In genomic region chr10:80664197-80665015, GRCm38 (mm10) we compare ENCODE assay signal across 7 mouse cellular contexts. TPM values are rescaled to one million over a fixed set of nuclear protein-coding genes. Genes with fewer than 3 reads are reported as not detected.
DNase-seq lines count a peak whose midpoint lies in the region; ATAC-seq and TF ChIP-seq lines count a peak whose summit lies in the region.

No protein-coding gene starts in this region.

- no peak for TF ChIP-seq POLR2A in ES-Bruce4 (IDR thresholded peaks at IDR 0.05; ENCODE audit: insufficient read depth, low read length)
- no peak for TF ChIP-seq POLR2A in embryonic fibroblast, embryonic 13.5 days (IDR thresholded peaks at IDR 0.05; ENCODE audit: low read depth, low read length)

- H3K4me3 ChIP-seq in ES-Bruce4 (ENCODE audit: low read depth, low read length), result peak overlapping the region; percentile 41
- no peak overlapping the region for H3K4me3 ChIP-seq in embryonic fibroblast, embryonic 13.5 days (ENCODE audit: insufficient read depth, low read length)
- H3K4me3 ChIP-seq in heart, embryonic 14.5 days (ENCODE audit: control insufficient read depth in 1 of 2, insufficient read depth in 1 of 2, low read depth in 1 of 2, low read length in 2 of 2), result peak overlapping the region in 1 of 2 experiments; percentile 9; a peak in 1 of 4 replicates
- peak overlapping the region; percentile 15; the same call in 1 of the 2 replicates for H3K4me3 ChIP-seq in kidney, embryonic 16.5 days (ENCODE audit: low read length)

- peaks cover 6% of the 10 kb centered on the region for H3K4me1 ChIP-seq in ES-Bruce4 (ENCODE audit: control insufficient read depth, insufficient read depth, low read length)
- 0 out of 2 replicates have a peak, but pooled peaks cover 3% of the 10 kb centered on the region for H3K4me1 ChIP-seq in embryonic fibroblast, embryonic 13.5 days (ENCODE audit: control insufficient read depth, insufficient read depth, low read length)
- H3K4me1 ChIP-seq in heart, embryonic 14.5 days (ENCODE audit: control insufficient read depth in 2 of 2, insufficient read depth in 2 of 2, low read length in 2 of 2), result peaks cover 22 to 38% of the 10 kb centered on the region in 2 experiments
- peaks cover 40% of the 10 kb centered on the region for H3K4me1 ChIP-seq in kidney, embryonic 16.5 days (ENCODE audit: insufficient read depth, low read length)

- peaks cover 17% of the 10 kb centered on the region for H3K36me3 ChIP-seq in ES-Bruce4 (ENCODE audit: control insufficient read depth, insufficient read depth, low read length, poor library complexity, severe bottlenecking)
- peaks cover 41% of the 10 kb centered on the region for H3K36me3 ChIP-seq in heart, embryonic 14.5 days (ENCODE audit: control insufficient read depth, insufficient read depth, low read length)
- peaks cover 37% of the 10 kb centered on the region for H3K36me3 ChIP-seq in kidney, embryonic 16.5 days (ENCODE audit: insufficient read depth, low read length)

- TF ChIP-seq EP300 in ES-Bruce4 (IDR thresholded peaks at IDR 0.05; ENCODE audit: insufficient read depth, low read depth, low read length), result no peak

- no peaks in the 10 kb centered on the region for H3K27me3 ChIP-seq in ES-Bruce4 (ENCODE audit: control insufficient read depth, insufficient read depth, low read length, poor library complexity, severe bottlenecking)
- no peaks in the 10 kb centered on the region for H3K27me3 ChIP-seq in heart, embryonic 14.5 days (ENCODE audit: control insufficient read depth, insufficient read depth, low read length)
- H3K27me3 ChIP-seq in kidney, embryonic 16.5 days (ENCODE audit: insufficient read depth, low read length), result no peaks in the 10 kb centered on the region

- peak overlapping the region; percentile 85 for H3K27ac ChIP-seq in ES-Bruce4 (ENCODE audit: insufficient read depth, low read length)
- peak overlapping the region; percentile 54 for H3K27ac ChIP-seq in embryonic fibroblast, embryonic 13.5 days (ENCODE audit: insufficient read depth, low read length)
- peak overlapping the region; percentile 85 to 91 for H3K27ac ChIP-seq in heart, embryonic 14.5 days (replicated peaks in 1 of 2; ENCODE audit: control insufficient read depth in 1 of 2, insufficient read depth in 1 of 2, low read depth in 2 of 2, low read length in 2 of 2)
- peak overlapping the region; percentile 93 for H3K27ac ChIP-seq in kidney, embryonic 16.5 days (ENCODE audit: low read length)

- H3K9me3 ChIP-seq in ES-Bruce4 (replicated peaks; ENCODE audit: control insufficient read depth, insufficient read depth, low read length, poor library complexity, severe bottlenecking), result no peaks in the 10 kb centered on the region
- no peaks in the 10 kb centered on the region for H3K9me3 ChIP-seq in heart, embryonic 14.5 days (ENCODE audit: control insufficient read depth, low read length)
- H3K9me3 ChIP-seq in kidney, embryonic 16.5 days (ENCODE audit: low read length), result no peaks in the 10 kb centered on the region

- ATAC-seq in heart, embryonic 14.5 days (ENCODE audit: insufficient number of reproducible peaks, insufficient read depth, low FRiP score, low read depth), result peak; percentile 55
- peak; percentile 60 for ATAC-seq in kidney, embryonic 16.5 days (ENCODE audit: low FRiP score, low TSS enrichment)

- 16% methylated on average over 16 of the region's 16 CpGs for WGBS in heart, embryonic 14.5 days
- WGBS in kidney, embryonic 16.5 days, result 11% methylated on average over 16 of the region's 16 CpGs

- TF ChIP-seq CTCF in ES-Bruce4 (IDR thresholded peaks at IDR 0.05; ENCODE audit: low read depth, low read length), result no peak
- TF ChIP-seq CTCF in embryonic fibroblast, embryonic 13.5 days (IDR thresholded peaks at IDR 0.05; ENCODE audit: borderline replicate concordance, insufficient read depth, low read length), result no peak

- H3K4me2 ChIP-seq in heart, embryonic 14.5 days (ENCODE audit: low read length), result peak overlapping the region; percentile 60
- H3K4me2 ChIP-seq in kidney, embryonic 16.5 days (replicated peaks; ENCODE audit: low read depth, low read length), result peak overlapping the region; percentile 46

- DNase-seq in adrenal gland, adult 18-20 months (ENCODE audit: low spot score in 2 of 2), result peak; percentile 69 to 79
- peak; percentile 96 for DNase-seq in lung, postnatal 36 days
- DNase-seq in spleen, postnatal 36 days (ENCODE audit: low spot score in 2 of 2), result peak; percentile 71 to 75

- peak overlapping the region; percentile 35 for H3K9ac ChIP-seq in ES-Bruce4 (ENCODE audit: low read depth, poor library complexity, severe bottlenecking)
- peak overlapping the region; percentile 70 for H3K9ac ChIP-seq in heart, embryonic 14.5 days (ENCODE audit: low read length)
- peak overlapping the region; percentile 57 for H3K9ac ChIP-seq in kidney, embryonic 16.5 days (replicated peaks; ENCODE audit: low read length)

RNA-seq across cellular contexts. Expression of gene Btbd2, which starts 7.5 kb away (rescaled TPM):
- polyA plus RNA-seq in ES-Bruce4 (2011; ENCODE audit: insufficient read depth, insufficient read length, low read depth, missing spikeins), result 45.6 and 47.1 TPM in 2 replicates
- 10 to 100 TPM; 51.4 to 58.5 TPM for total RNA-seq in adrenal gland, adult 18-20 months (2021)
- 21.2 and 22.1 TPM in 2 replicates for polyA plus RNA-seq in embryonic fibroblast, embryonic 13.5 days (2011; ENCODE audit: insufficient read length, low read depth, missing spikeins)
- polyA plus RNA-seq in heart, embryonic 14.5 days (2014; fragmentation: Nextera tagmentation; extraction: Ambion mirVana), result 49.4 and 53.8 TPM in 2 replicates
- polyA plus RNA-seq in kidney, embryonic 16.5 days (2015; fragmentation: Nextera tagmentation; extraction: Ambion mirVana), result 21.0 and 74.8 TPM in 2 replicates

RNA-seq across cellular contexts. Expression of gene Mknk2, which starts 13.5 kb away (rescaled TPM):
- 54.6 and 57.4 TPM in 2 replicates for polyA plus RNA-seq in ES-Bruce4 (2011; ENCODE audit: insufficient read depth, insufficient read length, low read depth, missing spikeins)
- 100 to 1,000 TPM; 162 to 331 TPM for total RNA-seq in adrenal gland, adult 18-20 months (2021)
- polyA plus RNA-seq in embryonic fibroblast, embryonic 13.5 days (2011; ENCODE audit: insufficient read length, low read depth, missing spikeins), result 32.8 and 39.8 TPM in 2 replicates
- polyA plus RNA-seq in heart, embryonic 14.5 days (2014; fragmentation: Nextera tagmentation; extraction: Ambion mirVana), result 69.5 and 82.7 TPM in 2 replicates
- polyA plus RNA-seq in kidney, embryonic 16.5 days (2015; fragmentation: Nextera tagmentation; extraction: Ambion mirVana), result 71.1 and 108 TPM in 2 replicates

RNA-seq across cellular contexts. Expression of gene Mob3a, which starts 37.4 kb away (rescaled TPM):
- polyA plus RNA-seq in ES-Bruce4 (2011; ENCODE audit: insufficient read depth, insufficient read length, low read depth, missing spikeins), result 17.5 and 19.8 TPM in 2 replicates
- total RNA-seq in adrenal gland, adult 18-20 months (2021), result 10 to 100 TPM; 16.1 to 29.6 TPM
- polyA plus RNA-seq in embryonic fibroblast, embryonic 13.5 days (2011; ENCODE audit: insufficient read length, low read depth, missing spikeins), result 40.9 and 56.0 TPM in 2 replicates
- polyA plus RNA-seq in heart, embryonic 14.5 days (2014; fragmentation: Nextera tagmentation; extraction: Ambion mirVana), result 19.1 and 22.3 TPM in 2 replicates
- polyA plus RNA-seq in kidney, embryonic 16.5 days (2015; fragmentation: Nextera tagmentation; extraction: Ambion mirVana), result 43.1 and 43.2 TPM in 2 replicates

RNA-seq across cellular contexts. Expression of gene Izumo4, which starts 37.6 kb away (rescaled TPM):
- polyA plus RNA-seq in ES-Bruce4 (2011; ENCODE audit: insufficient read depth, insufficient read length, low read depth, missing spikeins), result 7.2 and 9.6 TPM in 2 replicates
- total RNA-seq in adrenal gland, adult 18-20 months (2021), result 10 to 100 TPM; 11.0 to 18.0 TPM
- 24.6 and 38.5 TPM in 2 replicates for polyA plus RNA-seq in embryonic fibroblast, embryonic 13.5 days (2011; ENCODE audit: insufficient read length, low read depth, missing spikeins)
- 3.5 and 7.0 TPM in 2 replicates for polyA plus RNA-seq in heart, embryonic 14.5 days (2014; fragmentation: Nextera tagmentation; extraction: Ambion mirVana)
- 23.3 and 23.8 TPM in 2 replicates for polyA plus RNA-seq in kidney, embryonic 16.5 days (2015; fragmentation: Nextera tagmentation; extraction: Ambion mirVana)

RNA-seq across cellular contexts. Expression of gene Csnk1g2, which starts 41.8 kb away (rescaled TPM):
- 82.7 and 84.6 TPM in 2 replicates for polyA plus RNA-seq in ES-Bruce4 (2011; ENCODE audit: insufficient read depth, insufficient read length, low read depth, missing spikeins)
- total RNA-seq in adrenal gland, adult 18-20 months (2021), result 100 to 1,000 TPM; 134 to 140 TPM
- polyA plus RNA-seq in embryonic fibroblast, embryonic 13.5 days (2011; ENCODE audit: insufficient read length, low read depth, missing spikeins), result 92.4 and 105 TPM in 2 replicates
- 64.8 and 65.0 TPM in 2 replicates for polyA plus RNA-seq in heart, embryonic 14.5 days (2014; fragmentation: Nextera tagmentation; extraction: Ambion mirVana)
- polyA plus RNA-seq in kidney, embryonic 16.5 days (2015; fragmentation: Nextera tagmentation; extraction: Ambion mirVana), result 30.8 and 93.6 TPM in 2 replicates
